Mouse (Mus musculus): Measurements from ENCODE around the gene Gm6583.

- no peak for TF ChIP-seq CTCF (IDR thresholded peaks at IDR 0.05; ENCODE audit: borderline replicate concordance, insufficient read depth, low read length)
- no peak for TF ChIP-seq POLR2A (IDR thresholded peaks at IDR 0.05; ENCODE audit: low read depth, low read length)
These were observed 18.8 kb downstream of the Gm6583 start for GRCm38 (mm10) chr5:112337004-112337403.

Measured in embryonic fibroblast, embryonic 13.5 days (primary cell).